Mouse (Mus musculus) neural tube, embryonic 11.5 days (tissue): ENCODE results near the gene Gpc3. TPM values are rescaled to one million over a fixed set of nuclear protein-coding genes. Genes with fewer than 3 reads are reported as not detected.
"Not testable (repeated sequence)": the region's sequence is repeated elsewhere in the genome, so short reads cannot be mapped to it uniquely, and the experiment has no call there.

Source experiments
- ATAC-seq: fragments of 200-750 bp; cut with Nextera tagmentation; 2 replicates; pipeline ENCODE4 v1.8.0; 2017; ENCODE audit warnings: moderate number of reproducible peaks, mild to moderate bottlenecking, moderate TSS enrichment, moderate library complexity; ENCODE audit not compliant: insufficient read depth, low FRiP score, low TSS enrichment
- DNase-seq: peaks from one replicate; pipeline ENCODE4 v3.0.0-alpha.2; 2015; ENCODE audit warnings: low spot score
- H3K27ac ChIP-seq: fragments of 300-500 bp; sonication (generic); 2 replicates; pipeline ENCODE4 v1.5.1; 2014; ENCODE audit warnings: low read depth, mild to moderate bottlenecking, low read length
- H3K27me3 ChIP-seq: fragments of 300-500 bp; sonication (generic); 2 replicates; pipeline ENCODE4 v1.6.1; 2014; ENCODE audit warnings: mild to moderate bottlenecking, low read length, mixed read lengths; ENCODE audit not compliant: control insufficient read depth, insufficient read depth
- H3K36me3 ChIP-seq: fragments of 300-500 bp; sonication (generic); 2 replicates; pipeline ENCODE4 v1.6.1; 2014; ENCODE audit warnings: mild to moderate bottlenecking, low read length, moderate library complexity, mixed read lengths; ENCODE audit not compliant: control insufficient read depth, insufficient read depth
- H3K4me1 ChIP-seq: fragments of 300-500 bp; sonication (generic); 2 replicates; pipeline ENCODE4 v1.6.1; 2014; ENCODE audit warnings: low read length, mixed read lengths; ENCODE audit not compliant: control insufficient read depth, insufficient read depth
- H3K4me2 ChIP-seq: fragments of 300-500 bp; sonication (generic); 2 replicates; pipeline ENCODE4 v1.6.1; 2014; ENCODE audit warnings: low read depth, mild to moderate bottlenecking, moderate library complexity
- H3K4me3 ChIP-seq: fragments of 300-500 bp; sonication (generic); 2 replicates; pipeline ENCODE4 v1.5.1; 2014; ENCODE audit warnings: low read depth, low read length
- H3K9ac ChIP-seq: fragments of 300-500 bp; sonication (generic); 2 replicates; pipeline ENCODE4 v1.6.1; 2014; ENCODE audit warnings: mild to moderate bottlenecking, low read length
- H3K9me3 ChIP-seq: fragments of 300-500 bp; sonication (generic); 2 replicates; pipeline ENCODE4 v1.6.1; 2016; ENCODE audit warnings: low read length; ENCODE audit not compliant: control insufficient read depth
- WGBS: fragments of 180-500 bp; shearing (Covaris S2); extraction: QIAGEN DNeasy Blood & Tissue Kit; methylation state at CpG from one replicate; pipeline ENCODE4 v1.1.7; 2014; 5-methylcytosine and 5-hydroxymethylcytosine counted together
- polyA plus RNA-seq: library from polyadenylated mRNA; unstranded; fragments of >200 nt; fragmentation: Nextera tagmentation; extraction: Ambion mirVana; gene quantifications from 2 replicates; pipeline ENCODE4 v1.2.1, GENCODE M21; 2014

The Gpc3 gene
- polyA plus RNA-seq, 1 experiment from 2014 or later: 490 TPM

- H3K4me2 ChIP-seq: no peak overlapping the region
- ATAC-seq (no peak), DNase-seq (no peak)
- no peaks in the 10 kb centered on the region for H3K36me3 ChIP-seq
- H3K9ac ChIP-seq: no peak overlapping the region
- WGBS: 85% methylated on average over 7 of the region's 7 CpGs
- no peak overlapping the region for H3K27ac ChIP-seq
- H3K9me3 ChIP-seq: no peaks in the 10 kb centered on the region
- H3K27me3 ChIP-seq: no peaks in the 10 kb centered on the region
- no peaks in the 10 kb centered on the region for H3K4me1 ChIP-seq
- no peak overlapping the region for H3K4me3 ChIP-seq
These were observed 340.7 kb downstream of the Gpc3 start for GRCm38 (mm10) chrX:52273016-52273415.

- H3K9ac ChIP-seq: no peak overlapping the region
- DNase-seq (no peak), ATAC-seq (no peak)
- no peaks in the 10 kb centered on the region for H3K27me3 ChIP-seq
- no peak overlapping the region for H3K4me3 ChIP-seq
- no peak overlapping the region for H3K27ac ChIP-seq
- H3K4me2 ChIP-seq: no peak overlapping the region
- H3K9me3 ChIP-seq: no peaks in the 10 kb centered on the region
- no peaks in the 10 kb centered on the region for H3K4me1 ChIP-seq
- no peaks in the 10 kb centered on the region for H3K36me3 ChIP-seq
- 85% methylated on average over 11 of the region's 11 CpGs for WGBS
These were observed 351.8 kb downstream of the Gpc3 start for GRCm38 (mm10) chrX:52261991-52262390.

GRCm38 (mm10) chrX:52261546-52261945 lies 352.2 kb downstream of the Gpc3 start:
- ATAC-seq (no peak), DNase-seq (no peak)
- Histone ChIP-seq H3K27ac (no peak overlapping the region), H3K27me3 (no peaks in the 10 kb centered on the region), H3K36me3 (no peaks in the 10 kb centered on the region), H3K4me3 (no peak overlapping the region), H3K4me2 (no peak overlapping the region), H3K4me1 (no peaks in the 10 kb centered on the region), H3K9me3 (no peaks in the 10 kb centered on the region), H3K9ac (no peak overlapping the region)
- whole genome bisulfite sequencing: 79% methylated on average over 7 of the region's 7 CpGs

GRCm38 (mm10) chrX:52259771-52260170 lies 354.0 kb downstream of the Gpc3 start:
- not testable (repeated sequence) for H3K4me2 ChIP-seq, H3K9ac ChIP-seq, DNase-seq, ATAC-seq, H3K4me3 ChIP-seq, H3K27ac ChIP-seq, H3K36me3 ChIP-seq, H3K4me1 ChIP-seq, H3K27me3 ChIP-seq, H3K9me3 ChIP-seq
- 67% methylated on average over 1 of the region's 1 CpGs for WGBS

- no peak overlapping the region for H3K9ac ChIP-seq
- no peak for DNase-seq
- no peak overlapping the region for H3K4me3 ChIP-seq
- H3K4me2 ChIP-seq: no peak overlapping the region
- H3K27ac ChIP-seq: no peak overlapping the region
- ATAC-seq: no peak
- 81% methylated on average over 1 of the region's 1 CpGs for WGBS
- H3K9me3 ChIP-seq: no peaks in the 10 kb centered on the region
- H3K4me1 ChIP-seq: no peaks in the 10 kb centered on the region
- H3K36me3 ChIP-seq: no peaks in the 10 kb centered on the region
- H3K27me3 ChIP-seq: no peaks in the 10 kb centered on the region
These were observed 359.2 kb downstream of the Gpc3 start for GRCm38 (mm10) chrX:52254526-52254925.

- Histone ChIP-seq H3K36me3 (no peaks in the 10 kb centered on the region), H3K9ac (no peak overlapping the region), H3K4me2 (no peak overlapping the region), H3K4me1 (no peaks in the 10 kb centered on the region), H3K4me3 (no peak overlapping the region), H3K27ac (no peak overlapping the region), H3K27me3 (no peaks in the 10 kb centered on the region), H3K9me3 (no peaks in the 10 kb centered on the region)
- WGBS: 83% methylated on average over 4 of the region's 4 CpGs
- ATAC-seq: no peak
- no peak for DNase-seq
These were observed 368.0 kb downstream of the Gpc3 start for GRCm38 (mm10) chrX:52245694-52246297.

GRCm38 (mm10) chrX:52237470-52237869 lies 376.3 kb downstream of the Gpc3 start:
- 93% methylated on average over 4 of the region's 4 CpGs for WGBS
- no peak for ATAC-seq
- H3K27ac ChIP-seq: no peak overlapping the region
- no peaks in the 10 kb centered on the region for H3K9me3 ChIP-seq
- H3K9ac ChIP-seq: no peak overlapping the region
- H3K4me2 ChIP-seq: no peak overlapping the region
- no peaks in the 10 kb centered on the region for H3K36me3 ChIP-seq
- no peaks in the 10 kb centered on the region for H3K4me1 ChIP-seq
- H3K27me3 ChIP-seq: no peaks in the 10 kb centered on the region
- DNase-seq: no peak
- no peak overlapping the region for H3K4me3 ChIP-seq

- 54% methylated on average over 7 of the region's 7 CpGs for WGBS
- H3K36me3 ChIP-seq: no peaks in the 10 kb centered on the region
- no peak for DNase-seq
These were observed 381.8 kb downstream of the Gpc3 start for GRCm38 (mm10) chrX:52231984-52232383.

GRCm38 (mm10) chrX:52230711-52231110 lies 383.0 kb downstream of the Gpc3 start:
- WGBS: 86% methylated on average over 4 of the region's 4 CpGs
- Histone ChIP-seq H3K27ac (no peak overlapping the region), H3K36me3 (no peaks in the 10 kb centered on the region), H3K9me3 (no peaks in the 10 kb centered on the region), H3K9ac (no peak overlapping the region), H3K4me3 (no peak overlapping the region), H3K4me2 (no peak overlapping the region), H3K27me3 (no peaks in the 10 kb centered on the region), H3K4me1 (no peaks in the 10 kb centered on the region)
- no peak for DNase-seq
- no peak for ATAC-seq

More at GRCm38 (mm10) chrX:52231984-52232383, 381.8 kb downstream of the Gpc3 start:
- Histone ChIP-seq H3K9me3 (no peaks in the 10 kb centered on the region), H3K27ac (no peak overlapping the region), H3K4me2 (no peak overlapping the region), H3K4me1 (no peaks in the 10 kb centered on the region), H3K4me3 (no peak overlapping the region), H3K9ac (no peak overlapping the region), H3K27me3 (no peaks in the 10 kb centered on the region)
- no peak for ATAC-seq
